Mouse (Mus musculus) adrenal gland (tissue): ENCODE results near the gene Raet1d.
"Not testable (repeated sequence)": the region's sequence is repeated elsewhere in the genome, so short reads cannot be mapped to it uniquely, and the experiment has no call there.

Source experiments
- intact Hi-C: fragments of 180-260 bp; cut with DNase I; formaldehyde crosslinking; loops from one replicate; pipeline ENCODE4 v1.15.1; 2025
- long read RNA-seq, 2 experiments: library from polyadenylated mRNA; unstranded; transcript quantifications; one replicate each; pipeline ENCODE4 v2.0.0; 2020; ENCODE audit warnings: borderline replicate concordance in 1 of 2; ENCODE audit not compliant: insufficient replicate concordance in 1 of 2

Gene Raet1d
- long read RNA-seq, experiment 1: 0 reads
- long read RNA-seq, experiment 2: 0 reads

GRCm38 (mm10) chr10:22360252-22360651 is at the start of gene Raet1d:
Gene Raet1d (plus strand): TSS chr10:22360552.
- intact Hi-C loops: not testable (repeated sequence)

GRCm38 (mm10) chr10:22322858-22323257 is 37.5 kb upstream of the Raet1d start:
- intact Hi-C loops: no loop called here

GRCm38 (mm10) chr10:22345721-22346120 is 14.6 kb upstream of the Raet1d start:
- intact Hi-C loops: not testable (repeated sequence)

DNA sequence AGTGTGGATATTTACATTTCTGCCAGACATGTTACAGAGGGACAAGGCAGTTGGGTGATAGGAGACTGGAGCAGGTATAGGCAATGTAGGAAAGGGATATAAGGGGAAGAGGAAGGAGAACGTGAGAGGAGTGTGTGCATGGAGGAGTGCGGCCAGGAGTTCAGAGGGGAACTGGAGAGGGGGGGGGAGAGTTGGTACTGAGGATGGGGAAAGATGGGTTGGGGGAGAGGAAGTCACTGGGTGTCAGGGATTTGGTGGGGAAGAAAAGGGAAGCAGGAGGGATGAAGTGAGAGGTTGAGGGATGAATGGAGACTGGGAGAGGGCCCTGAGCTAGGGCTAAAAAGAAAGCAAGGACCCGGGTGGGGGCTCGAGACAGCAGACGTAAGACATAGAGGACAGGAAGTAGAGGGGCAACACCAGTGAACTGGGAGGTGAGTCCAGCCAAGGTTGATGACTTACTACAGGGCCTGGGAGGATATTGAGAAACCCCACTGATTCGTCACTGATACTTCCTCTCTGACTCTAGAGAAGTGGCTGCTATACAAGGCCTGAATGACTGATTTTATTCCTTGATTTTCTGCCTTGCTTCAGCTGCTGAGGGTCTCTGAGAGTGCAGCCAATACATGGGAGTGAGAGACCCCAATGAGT is 6.7 kb upstream of the Raet1d start:
- intact Hi-C loops: not testable (repeated sequence)

GRCm38 (mm10) chr10:22354196-22354574 is 6.2 kb upstream of the Raet1d start:
- intact Hi-C loops: not testable (repeated sequence)

DNA sequence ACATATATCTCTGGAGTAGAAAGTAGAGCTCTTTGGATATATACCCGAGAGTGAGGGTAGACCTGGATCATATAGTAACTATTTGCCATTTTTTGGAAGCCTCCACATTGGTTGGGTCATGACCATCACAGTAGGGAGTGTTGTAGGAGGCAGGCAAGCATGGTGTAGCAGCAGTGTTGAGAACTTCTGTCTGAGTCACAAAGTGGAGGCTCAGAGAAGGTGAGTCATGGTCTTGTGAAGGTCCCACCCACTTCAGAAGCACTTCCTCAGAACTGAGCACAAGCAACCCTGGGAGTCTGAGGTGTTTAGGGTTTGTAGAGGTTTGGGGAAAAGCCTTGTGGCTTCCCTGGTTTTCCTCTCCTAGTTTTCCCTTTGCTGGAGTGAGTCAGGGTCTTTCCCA is 3.0 kb upstream of the Raet1d start:
- intact Hi-C loops: not testable (repeated sequence)

GRCm38 (mm10) chr10:22360957-22361356 is 605 bp downstream of the Raet1d start:
- intact Hi-C loops: not testable (repeated sequence)

DNA sequence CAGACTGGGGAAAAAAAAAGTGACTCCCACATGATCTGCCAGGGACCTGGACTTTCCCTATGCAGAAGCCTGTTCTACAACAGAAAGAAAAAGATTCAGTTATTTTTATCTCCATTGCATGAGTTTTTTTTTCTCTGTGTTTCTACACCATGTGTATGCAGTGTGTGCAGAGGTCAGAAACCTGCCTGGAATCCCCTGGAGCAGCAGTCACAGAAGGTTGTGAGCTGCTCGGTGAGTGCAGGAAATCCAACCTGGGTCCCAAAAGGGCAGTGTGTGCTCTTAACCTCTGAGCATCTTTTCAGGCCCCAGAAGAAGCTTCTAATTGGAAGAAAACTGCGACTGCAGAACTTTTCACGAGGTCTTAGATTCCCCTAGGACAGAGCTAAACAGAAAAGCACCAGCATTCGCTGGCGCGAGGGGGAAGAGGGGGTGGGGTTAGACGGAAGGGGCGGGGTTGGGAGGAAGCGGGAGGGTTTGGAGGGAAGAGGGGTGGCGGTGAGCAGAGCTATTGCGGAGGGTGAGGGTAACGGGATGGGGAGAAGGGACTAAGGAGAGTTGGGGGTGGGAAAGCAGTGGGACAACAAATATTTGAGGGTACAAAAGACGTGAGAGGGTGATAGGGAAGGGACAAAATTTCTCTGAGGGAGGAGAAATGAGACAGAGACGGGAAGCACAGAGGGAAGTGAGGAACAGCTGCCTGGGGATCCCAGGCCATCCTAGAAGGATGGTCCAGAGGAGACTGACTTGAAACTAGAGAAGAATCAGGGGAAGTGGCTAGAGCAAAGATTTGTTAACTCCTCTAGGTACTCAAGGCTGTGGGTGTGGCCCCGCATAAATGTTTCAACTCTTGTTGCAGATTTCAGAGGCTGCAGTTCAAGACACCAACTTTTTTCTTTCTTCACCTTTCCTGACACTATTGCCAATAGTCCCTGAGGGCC is 1.3 kb downstream of the Raet1d start:
- intact Hi-C loops: not testable (repeated sequence)

DNA sequence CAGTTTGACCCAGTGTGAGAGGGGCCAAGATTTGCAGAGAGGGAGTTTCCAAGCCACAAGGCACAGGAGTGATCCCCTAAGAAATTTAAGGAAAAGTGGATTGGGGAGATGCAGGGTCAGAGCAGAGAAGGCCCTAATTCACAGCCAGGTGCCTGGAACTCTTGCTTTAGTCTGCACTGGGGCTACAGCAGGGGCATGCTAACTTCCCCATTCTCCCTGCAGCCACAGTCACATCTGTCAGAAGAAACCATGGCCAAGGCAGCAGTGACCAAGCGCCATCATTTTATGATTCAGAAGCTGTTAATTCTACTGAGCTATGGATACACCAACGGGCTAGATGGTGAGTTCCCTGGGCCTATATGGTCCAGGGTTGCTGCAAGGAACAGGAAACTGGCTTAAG is 2.1 kb downstream of the Raet1d start:
- intact Hi-C loops: not testable (repeated sequence)

- intact Hi-C loops: not testable (repeated sequence)
Measured at GRCm38 (mm10) chr10:22364915-22365314, 4.6 kb downstream of the Raet1d start.

DNA sequence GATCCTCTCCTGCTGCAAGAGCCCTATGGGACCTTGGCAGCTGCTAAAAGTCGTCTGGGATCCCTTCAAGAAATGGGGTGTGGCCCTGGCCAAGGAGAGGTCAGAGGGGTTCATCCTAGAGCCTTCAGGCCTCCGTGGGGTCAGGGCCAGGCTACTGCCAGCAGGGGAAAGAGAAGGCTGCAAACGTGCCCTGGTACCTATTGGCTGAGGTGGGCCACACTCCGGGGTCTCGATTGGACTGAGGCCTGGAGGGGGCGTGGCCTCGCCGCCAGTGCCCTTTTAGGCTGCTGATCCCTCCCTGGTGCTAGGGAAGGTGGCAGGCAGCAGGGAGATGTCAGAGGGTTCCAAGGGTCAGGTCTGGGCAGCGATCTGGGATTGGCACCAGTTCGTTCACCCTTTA is 20.9 kb downstream of the Raet1d start:
- intact Hi-C loops: not testable (repeated sequence)

GRCm38 (mm10) chr10:22390146-22390545 is 29.8 kb downstream of the Raet1d start:
- intact Hi-C loops: not testable (repeated sequence)

- intact Hi-C loops: not testable (repeated sequence)
Measured at GRCm38 (mm10) chr10:22391616-22392015, 31.3 kb downstream of the Raet1d start.

DNA sequence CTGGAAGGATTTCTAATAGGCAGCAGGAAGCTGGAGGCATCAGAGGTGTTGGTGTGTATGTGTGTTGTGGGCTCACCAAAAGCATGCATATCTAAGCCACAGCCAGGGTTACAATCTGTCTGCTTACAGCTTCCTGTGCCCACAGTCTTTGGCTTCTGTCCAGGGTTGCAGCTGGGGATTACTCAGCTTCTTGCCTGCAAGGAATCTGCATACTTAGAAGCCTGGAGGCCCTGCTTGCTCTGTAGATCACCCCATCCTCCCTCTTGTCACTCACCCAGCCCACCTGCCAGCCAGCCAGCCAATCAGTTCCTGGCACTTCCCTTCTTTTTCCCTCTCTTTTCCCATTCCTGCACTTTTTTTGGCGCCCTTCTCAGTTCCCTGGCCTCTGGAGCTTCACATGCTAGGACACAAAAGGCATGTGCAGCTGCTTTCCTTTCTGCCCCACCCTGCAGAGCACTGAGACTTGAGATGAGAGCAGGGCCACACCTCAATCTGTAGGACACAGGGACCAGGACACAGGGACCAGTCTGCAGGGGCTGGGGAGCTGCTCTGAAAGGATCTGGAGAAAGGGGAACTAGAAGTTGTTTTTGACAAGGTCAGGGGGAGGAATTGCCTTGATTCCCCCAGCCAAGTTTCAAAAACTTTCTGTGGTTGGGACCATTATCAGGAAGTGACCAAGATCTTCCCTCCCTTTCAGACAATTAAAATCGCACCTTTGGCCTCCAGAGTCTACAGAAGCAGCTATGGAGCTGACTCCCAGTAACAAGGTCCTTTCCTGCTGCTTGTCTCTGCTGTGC is 32.9 kb downstream of the Raet1d start:
- intact Hi-C loops: not testable (repeated sequence)

- intact Hi-C loops: not testable (repeated sequence)
Measured at GRCm38 (mm10) chr10:22396680-22397079, 36.3 kb downstream of the Raet1d start.

- intact Hi-C loops: not testable (repeated sequence)
Measured at GRCm38 (mm10) chr10:22402225-22402917, 42.0 kb downstream of the Raet1d start.

GRCm38 (mm10) chr10:22413702-22414494 is 53.5 kb downstream of the Raet1d start:
- intact Hi-C loops: not testable (repeated sequence)
